Mouse (Mus musculus) mammary gland, adult 2 months (tissue): ENCODE measurements around the gene Gm31571. TPM values are rescaled to one million over a fixed set of nuclear protein-coding genes. Genes with fewer than 3 reads are reported as not detected.

ENCODE experiments used
- polyA plus RNA-seq: library from polyadenylated mRNA; depleted of rRNA; stranded (reverse); fragments of >200 nt; gene quantifications from 2 replicates; pipeline ENCODE4 v1.2.3, GENCODE M21; 2012; ENCODE audit warnings: low replicate concordance; rRNA removed

Gene Gm31571
- not detected in 2 replicates for polyA plus RNA-seq

DNA sequence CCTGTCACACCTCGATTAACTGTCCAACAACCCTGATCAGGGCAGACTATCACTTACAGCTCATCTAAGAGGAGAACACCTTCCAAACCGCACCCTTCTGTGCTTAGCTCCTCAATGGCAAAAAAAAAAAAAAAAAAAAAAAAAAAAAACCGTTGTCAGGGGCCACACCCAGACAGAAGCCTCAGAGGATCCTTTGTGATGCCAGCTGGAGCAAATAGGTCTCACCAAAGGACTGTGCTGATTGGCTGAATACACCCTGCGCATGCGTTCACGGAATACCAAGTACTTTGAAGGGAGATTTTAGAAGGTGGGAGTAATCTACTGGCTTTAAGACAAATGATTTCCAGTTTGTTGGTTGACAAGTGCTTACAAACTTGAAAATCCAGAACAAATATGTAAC, at the start of gene Gm31571:
Gene Gm31571 (minus strand): TSS at position 101 of the 400 bp plus-strand sequence.

